8 mouse cellular contexts compared by ENCODE assay signal in genomic region chr7:126377278-126378158, GRCm38 (mm10). TPM values are rescaled to one million over a fixed set of nuclear protein-coding genes. Genes with fewer than 3 reads are reported as not detected.
DNase-seq lines count a peak whose midpoint lies in the region; ATAC-seq lines count a peak whose summit lies in the region.

Gene Spns1 (minus strand): TSS chr7:126377450.

- peaks cover 19% of the 10 kb centered on the region for H3K36me3 ChIP-seq in hindbrain, embryonic 14.5 days (replicated peaks; ENCODE audit: control insufficient read depth, insufficient read depth)

- H3K4me1 ChIP-seq in hindbrain, embryonic 14.5 days (replicated peaks; ENCODE audit: control insufficient read depth, insufficient read depth, low read length) = peaks cover 13% of the 10 kb centered on the region

- H3K9ac ChIP-seq in hindbrain, embryonic 14.5 days = peak within 1 kb of the TSS; percentile 75

- ATAC-seq in hindbrain, embryonic 14.5 days (ENCODE audit: low FRiP score) = peak; percentile 95

- H3K9me3 ChIP-seq in hindbrain, embryonic 14.5 days (ENCODE audit: control insufficient read depth, low read length) = no peaks in the 10 kb centered on the region

- H3K27me3 ChIP-seq in hindbrain, embryonic 14.5 days (ENCODE audit: control insufficient read depth, insufficient read depth, low read length) = no peaks in the 10 kb centered on the region

- 1% methylated on average over 33 of the region's 33 CpGs for WGBS in hindbrain, embryonic 14.5 days

- peak within 1 kb of the TSS; percentile 98 for H3K4me2 ChIP-seq in hindbrain, embryonic 14.5 days (replicated peaks)

- DNase-seq in R1 (ENCODE audit: low read depth, low spot score) = peak; percentile 98
- DNase-seq in cerebellum, postnatal 25 days = peak; percentile 98 to 99
- peak; percentile 97 to 98 for DNase-seq in frontal cortex, postnatal 25 days (ENCODE audit: low spot score in 2 of 2)
- DNase-seq in hindbrain, embryonic 14.5 days (ENCODE audit: low spot score) = peak; percentile 99
- DNase-seq in layer of hippocampus, postnatal 36 days = peak; percentile 97
- DNase-seq in lung, postnatal 36 days = peak; percentile 98
- DNase-seq in retina, postnatal 1 day = peak; percentile 99
- peak; percentile 87 to 94 for DNase-seq in urinary bladder, adult 18-20 months (ENCODE audit: low spot score in 2 of 2)

- H3K4me3 ChIP-seq in hindbrain, embryonic 14.5 days (replicated peaks; ENCODE audit: low read length) = peak within 1 kb of the TSS; percentile 77

- peak within 1 kb of the TSS; percentile 87 for H3K27ac ChIP-seq in hindbrain, embryonic 14.5 days

RNA-seq across cellular contexts. Expression of gene Spns1, which starts in this region (rescaled TPM):
- polyA plus RNA-seq in hindbrain, embryonic 14.5 days (2014; fragmentation: Nextera tagmentation; extraction: Ambion mirVana) = 64.5 and 67.9 TPM in 2 replicates
- total RNA-seq in layer of hippocampus, postnatal 36 days (2021) = 10 to 100 TPM; 80.8 to 94.4 TPM

Comparison
In these comparisons a context has a peak if more than half of its experiments do, and no peak if none do; other contexts are left out.
1. Peak in every context shown above with its lines: DNase-seq, ATAC-seq, H3K4me3 ChIP-seq and H3K27ac ChIP-seq.